ENCODE assay signal across 22 mouse cellular contexts in genomic region chr11:65001729-65002128, GRCm38 (mm10). TPM values are rescaled to one million over a fixed set of nuclear protein-coding genes. Genes with fewer than 3 reads are reported as not detected.
DNase-seq lines count a peak whose midpoint lies in the region; ATAC-seq lines count a peak whose summit lies in the region.
"Had no signal": no experiment of that assay in that cellular context is flagged by ENCODE, and none has a peak within 500 bp of the region (broad histone marks: within the 10 kb centered on the region; RNA-seq: fewer than 3 reads in every experiment).

No protein-coding gene starts in this region.

- H3K4me3 ChIP-seq in heart, embryonic 10.5 days = no peak overlapping the region
- H3K4me3 ChIP-seq in neural tube, embryonic 15.5 days (replicated peaks) = no peak overlapping the region
- H3K4me3 ChIP-seq: embryonic facial prominence, embryonic 15.5 days; limb, embryonic 12.5 days; midbrain, embryonic 12.5 days; stomach, embryonic 15.5 days had no signal

- H3K4me2 ChIP-seq in neural tube, embryonic 15.5 days = no peak overlapping the region
- H3K4me2 ChIP-seq: embryonic facial prominence, embryonic 15.5 days; limb, embryonic 12.5 days; liver, embryonic 11.5 days; midbrain, embryonic 12.5 days; stomach, embryonic 15.5 days had no signal

- H3K27me3 ChIP-seq in heart, embryonic 10.5 days (ENCODE audit: insufficient read depth, poor library complexity, severe bottlenecking) = no peaks in the 10 kb centered on the region
- H3K27me3 ChIP-seq in neural tube, embryonic 15.5 days (replicated peaks) = no peaks in the 10 kb centered on the region
- H3K27me3 ChIP-seq: embryonic facial prominence, embryonic 15.5 days; limb, embryonic 12.5 days; midbrain, embryonic 12.5 days; stomach, embryonic 15.5 days had no signal

- no peak for ATAC-seq in cerebellum, adult (ENCODE audit: insufficient number of reproducible peaks, low FRiP score, low TSS enrichment)
- no peak for ATAC-seq in neural tube, embryonic 15.5 days (ENCODE audit: low FRiP score)
- ATAC-seq: CD4-positive, CD25-positive, alpha-beta regulatory T cell, adult 4 months; forebrain, embryonic 14.5 days; hindbrain, postnatal 0 days; intestine, embryonic 16.5 days; liver, postnatal 0 days; lung, postnatal 0 days had no signal

- peaks cover 7% of the 10 kb centered on the region; the same call in 1 of the 2 replicates for H3K4me1 ChIP-seq in heart, embryonic 10.5 days
- no peaks in the 10 kb centered on the region for H3K4me1 ChIP-seq in neural tube, embryonic 15.5 days
- H3K4me1 ChIP-seq: limb, embryonic 12.5 days; midbrain, embryonic 12.5 days; stomach, embryonic 15.5 days had no signal

- H3K36me3 ChIP-seq in heart, embryonic 10.5 days = peaks cover 82% of the 10 kb centered on the region
- H3K36me3 ChIP-seq in neural tube, embryonic 15.5 days = peaks cover 87% of the 10 kb centered on the region

- H3K9ac ChIP-seq in neural tube, embryonic 15.5 days (replicated peaks) = no peak overlapping the region
- H3K9ac ChIP-seq: embryonic facial prominence, embryonic 15.5 days; limb, embryonic 12.5 days; liver, postnatal 0 days; midbrain, embryonic 12.5 days; stomach, embryonic 15.5 days had no signal

- no peaks in the 10 kb centered on the region for H3K9me3 ChIP-seq in heart, embryonic 10.5 days
- H3K9me3 ChIP-seq in neural tube, embryonic 15.5 days (replicated peaks) = no peaks in the 10 kb centered on the region
- H3K9me3 ChIP-seq: embryonic facial prominence, embryonic 15.5 days; limb, embryonic 12.5 days; midbrain, embryonic 12.5 days; stomach, embryonic 15.5 days had no signal

- DNase-seq in cerebellum, adult 11-12 months = peak; percentile 56
- peak; percentile 16 for DNase-seq in heart, adult 8-10 months (ENCODE audit: low spot score)
- DNase-seq in heart, embryonic 10.5 days (ENCODE audit: low spot score) = no peak
- peak; percentile 62 to 63 for DNase-seq in cerebellum, postnatal 36 days
- DNase-seq in right cerebral cortex, postnatal 14 days = no peak
- no peak for DNase-seq in kidney, adult 8-10 months
- DNase-seq: adrenal gland, postnatal 36 days; gastrocnemius, postnatal 10 days; liver, postnatal 0 days; thymus, postnatal 25 days had no signal

- 92% methylated on average over 14 of the region's 14 CpGs for WGBS in heart, embryonic 10.5 days
- 94% methylated on average over 14 of the region's 14 CpGs for WGBS in neural tube, embryonic 15.5 days

- no peak overlapping the region for H3K27ac ChIP-seq in heart, embryonic 10.5 days
- no peak overlapping the region for H3K27ac ChIP-seq in neural tube, embryonic 15.5 days (replicated peaks)
- H3K27ac ChIP-seq: embryonic facial prominence, embryonic 15.5 days; hindbrain, postnatal 0 days; limb, embryonic 12.5 days; midbrain, embryonic 12.5 days; stomach, embryonic 15.5 days had no signal

RNA-seq across cellular contexts. Expression of gene Elac2, which starts 22.9 kb away (rescaled TPM):
- 10 to 100 TPM; 17.6 to 21.7 (median 18.8) TPM for total RNA-seq in heart, adult 8-10 months (2022)
- 32.0 and 36.5 TPM in 2 replicates for polyA plus RNA-seq in heart, embryonic 10.5 days (2016; fragmentation: Nextera tagmentation; extraction: Ambion mirVana)
- polyA plus RNA-seq in neural tube, embryonic 15.5 days (2015; fragmentation: Nextera tagmentation; extraction: Ambion mirVana) = 30.6 and 32.2 TPM in 2 replicates

Comparison
In these comparisons a context has a peak if more than half of its experiments do, and no peak if none do; other contexts are left out.
1. DNase-seq: peak in cerebellum, adult 11-12 months (single experiment), heart, adult 8-10 months (single experiment) and cerebellum, postnatal 36 days (2 of 2); none in heart, embryonic 10.5 days (single experiment), right cerebral cortex, postnatal 14 days (single experiment) and kidney, adult 8-10 months (0 of 2).